Mouse (Mus musculus): ENCODE measurements at regions not wholly inside any gene's neighbourhood (a gene's known extent, or its start where the extent isn't known, plus 50 kb on each side); places are given as distances from the start of the nearest gene placed in this dataset.

DNA sequence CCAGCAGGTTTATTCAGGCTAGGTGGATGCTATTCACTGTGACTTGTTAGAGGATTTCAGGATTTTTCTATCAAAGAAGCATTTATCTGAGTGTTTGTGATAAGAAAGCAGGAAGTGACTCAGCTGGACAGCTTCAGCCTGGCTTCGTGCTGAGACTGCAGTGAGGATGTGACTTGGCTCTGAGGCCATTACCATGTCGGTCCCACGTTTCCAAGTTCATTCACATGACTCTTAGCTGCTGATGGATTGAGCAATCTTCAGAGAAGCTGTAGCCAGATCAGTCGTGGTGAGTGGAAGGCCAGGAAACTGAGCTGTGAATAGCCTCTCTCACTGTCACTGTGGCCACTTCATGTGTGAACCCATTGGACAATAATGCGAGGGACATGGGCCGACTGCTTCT, 177.9 kb downstream of the Gm21750 start:
- 79% methylated on average over 6 of the region's 6 CpGs for WGBS
- Histone ChIP-seq H3K27me3 (ENCODE audit: insufficient read depth, low read length) (no peaks in the 10 kb centered on the region), H3K4me1 (ENCODE audit: insufficient read depth) (no peaks in the 10 kb centered on the region), H3K9me3 (ENCODE audit: low read length) (no peaks in the 10 kb centered on the region), H3K4me3 (ENCODE audit: low read depth, low read length) (no peak overlapping the region), H3K27ac (ENCODE audit: low read depth, low read length) (no peak overlapping the region), H3K4me2 (ENCODE audit: low read depth) (no peak overlapping the region), H3K9ac (no peak overlapping the region), H3K36me3 (ENCODE audit: insufficient read depth) (no peaks in the 10 kb centered on the region)
- no peak for ATAC-seq
- TF ChIP-seq CTCF (IDR thresholded peaks at IDR 0.05; ENCODE audit: low read depth) = no peak
- no peak for DNase-seq

DNA sequence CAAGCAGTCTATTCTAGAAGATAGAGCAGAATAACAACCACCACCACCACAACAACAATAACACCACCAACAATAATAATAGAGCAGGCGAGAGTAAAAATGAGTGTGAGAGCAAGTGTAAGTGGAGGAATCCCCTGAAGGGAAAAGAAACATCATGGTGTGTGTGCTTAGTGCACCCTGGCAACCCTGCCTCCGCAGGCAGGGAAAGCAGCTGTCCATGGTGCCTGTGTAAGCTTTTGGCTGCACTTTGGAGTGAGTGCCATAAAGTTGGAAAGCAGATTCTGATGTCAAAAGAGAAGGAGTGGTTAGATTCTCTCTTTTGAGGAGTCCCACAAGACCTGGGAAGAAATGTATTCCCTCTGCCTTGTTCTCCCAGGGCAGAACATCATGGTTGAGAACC, 200.8 kb downstream of the Gm21750 start:
- H3K4me2 ChIP-seq (ENCODE audit: low read depth) = no peak overlapping the region
- no peak for DNase-seq
- H3K4me3 ChIP-seq (ENCODE audit: low read depth, low read length) = no peak overlapping the region
- no peaks in the 10 kb centered on the region for H3K27me3 ChIP-seq (ENCODE audit: insufficient read depth, low read length)
- 53% methylated on average over 2 of the region's 2 CpGs for WGBS
- ATAC-seq = no peak
- no peaks in the 10 kb centered on the region for H3K9me3 ChIP-seq (ENCODE audit: low read length)
- H3K4me1 ChIP-seq (ENCODE audit: insufficient read depth) = no peaks in the 10 kb centered on the region
- TF ChIP-seq CTCF (IDR thresholded peaks at IDR 0.05; ENCODE audit: low read depth) = no peak
- no peak overlapping the region for H3K9ac ChIP-seq
- H3K36me3 ChIP-seq (ENCODE audit: insufficient read depth) = no peaks in the 10 kb centered on the region
- H3K27ac ChIP-seq (ENCODE audit: low read depth, low read length) = no peak overlapping the region

DNA sequence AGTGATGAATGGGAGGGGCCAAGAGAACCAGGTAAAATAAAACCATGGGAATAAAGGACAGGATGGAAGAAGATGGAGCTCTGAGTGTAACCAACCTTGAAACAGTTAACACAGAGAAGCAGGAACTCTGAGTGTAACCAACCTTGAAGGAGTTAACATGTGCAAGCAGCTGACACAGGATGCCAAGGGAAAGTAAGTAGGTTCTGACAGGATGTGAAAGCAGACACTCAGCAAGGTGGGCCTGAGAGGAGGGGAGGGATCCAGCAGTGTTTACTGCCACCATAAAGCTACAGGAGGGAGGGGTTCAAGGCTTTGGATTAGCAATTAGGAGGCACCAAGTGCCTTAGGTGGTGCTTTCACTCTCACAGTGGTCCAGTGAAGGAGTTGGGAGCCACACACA, 213.3 kb downstream of the Gm21750 start:
- DNase-seq = no peak
- no peak overlapping the region for H3K27ac ChIP-seq (ENCODE audit: low read depth, low read length)
- no peak for ATAC-seq
- TF ChIP-seq CTCF (IDR thresholded peaks at IDR 0.05; ENCODE audit: low read depth) = no peak
- H3K9ac ChIP-seq = no peak overlapping the region
- no peaks in the 10 kb centered on the region for H3K9me3 ChIP-seq (ENCODE audit: low read length)
- no peaks in the 10 kb centered on the region for H3K36me3 ChIP-seq (ENCODE audit: insufficient read depth)
- no peaks in the 10 kb centered on the region for H3K27me3 ChIP-seq (ENCODE audit: insufficient read depth, low read length)
- H3K4me3 ChIP-seq (ENCODE audit: low read depth, low read length) = no peak overlapping the region
- H3K4me2 ChIP-seq (ENCODE audit: low read depth) = no peak overlapping the region
- no peaks in the 10 kb centered on the region for H3K4me1 ChIP-seq (ENCODE audit: insufficient read depth)

DNA sequence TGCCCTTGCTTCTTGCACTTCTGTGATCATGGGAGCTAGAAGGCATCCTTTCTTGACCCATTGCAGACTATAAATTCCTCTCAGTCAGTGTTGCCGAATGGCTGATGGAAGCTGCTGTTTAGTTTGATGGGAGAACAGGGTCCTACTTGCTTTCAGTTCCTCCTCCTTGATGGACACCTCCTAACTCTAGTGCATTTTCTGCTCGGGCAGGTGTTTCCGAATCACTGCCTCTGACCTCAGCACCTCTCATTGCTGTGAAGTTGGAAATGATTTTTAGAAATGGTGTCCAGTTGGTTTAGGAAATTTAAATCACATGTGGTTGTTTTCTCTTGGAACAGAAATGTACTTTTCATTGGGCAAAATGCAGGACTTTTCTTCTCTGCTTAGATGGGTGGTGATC, 214.9 kb downstream of the Gm21750 start:
- WGBS = 88% methylated on average over 3 of the region's 3 CpGs
- DNase-seq (no peak), ATAC-seq (no peak)
- H3K9ac ChIP-seq = no peak overlapping the region
- H3K9me3 ChIP-seq (ENCODE audit: low read length) = no peaks in the 10 kb centered on the region
- no peaks in the 10 kb centered on the region for H3K36me3 ChIP-seq (ENCODE audit: insufficient read depth)
- TF ChIP-seq CTCF (IDR thresholded peaks at IDR 0.05; ENCODE audit: low read depth) = no peak
- no peak overlapping the region for H3K27ac ChIP-seq (ENCODE audit: low read depth, low read length)
- no peaks in the 10 kb centered on the region for H3K4me1 ChIP-seq (ENCODE audit: insufficient read depth)
- no peaks in the 10 kb centered on the region for H3K27me3 ChIP-seq (ENCODE audit: insufficient read depth, low read length)
- H3K4me2 ChIP-seq (ENCODE audit: low read depth) = no peak overlapping the region
- H3K4me3 ChIP-seq (ENCODE audit: low read depth, low read length) = no peak overlapping the region

GRCm38 (mm10) chr14:73878267-73878666, 217.2 kb downstream of the Gm21750 start:
- DNase-seq = no peak
- Histone ChIP-seq H3K27ac (ENCODE audit: low read depth, low read length) (no peak overlapping the region), H3K36me3 (ENCODE audit: insufficient read depth) (no peaks in the 10 kb centered on the region), H3K9me3 (ENCODE audit: low read length) (no peaks in the 10 kb centered on the region), H3K4me1 (ENCODE audit: insufficient read depth) (no peaks in the 10 kb centered on the region), H3K4me2 (ENCODE audit: low read depth) (no peak overlapping the region), H3K9ac (no peak overlapping the region), H3K4me3 (ENCODE audit: low read depth, low read length) (no peak overlapping the region), H3K27me3 (ENCODE audit: insufficient read depth, low read length) (no peaks in the 10 kb centered on the region)
- no peak for ATAC-seq
- 98% methylated on average over 1 of the region's 1 CpGs for WGBS
- no peak for TF ChIP-seq CTCF (IDR thresholded peaks at IDR 0.05; ENCODE audit: low read depth)

- Histone ChIP-seq H3K36me3 (ENCODE audit: insufficient read depth) (no peaks in the 10 kb centered on the region), H3K4me1 (ENCODE audit: insufficient read depth) (no peaks in the 10 kb centered on the region), H3K4me2 (ENCODE audit: low read depth) (no peak overlapping the region), H3K4me3 (ENCODE audit: low read depth, low read length) (no peak overlapping the region), H3K9me3 (ENCODE audit: low read length) (no peaks in the 10 kb centered on the region), H3K27ac (ENCODE audit: low read depth, low read length) (no peak overlapping the region), H3K27me3 (ENCODE audit: insufficient read depth, low read length) (no peaks in the 10 kb centered on the region), H3K9ac (no peak overlapping the region)
- TF ChIP-seq CTCF (IDR thresholded peaks at IDR 0.05; ENCODE audit: low read depth) = no peak
- ATAC-seq (no peak), DNase-seq (no peak)
- WGBS = 72% methylated on average over 3 of the region's 3 CpGs
These were observed 217.9 kb downstream of the Gm21750 start for GRCm38 (mm10) chr14:73878866-73879419.

DNA sequence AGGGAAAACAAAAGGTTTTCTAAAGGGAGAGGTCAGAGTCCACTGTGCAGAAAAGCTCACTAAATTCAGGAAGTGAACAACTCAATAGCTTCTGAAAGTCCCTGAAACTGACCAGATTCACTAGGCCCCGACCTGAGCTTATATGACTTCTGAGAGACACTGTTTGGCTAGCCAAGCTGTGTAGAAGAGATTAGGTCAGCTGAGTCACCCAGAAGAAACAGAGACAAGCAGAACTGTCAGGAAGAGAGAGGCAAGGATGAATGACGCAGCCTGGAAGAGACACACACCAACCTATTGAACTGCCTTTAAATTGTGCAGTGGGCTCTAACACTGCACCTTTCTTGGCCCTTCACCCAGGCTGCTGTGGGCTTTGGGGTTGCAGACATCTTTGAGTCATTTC, 230.4 kb downstream of the Gm21750 start:
- ATAC-seq (no peak), DNase-seq (no peak)
- Histone ChIP-seq H3K4me1 (ENCODE audit: insufficient read depth) (no peaks in the 10 kb centered on the region), H3K9me3 (ENCODE audit: low read length) (no peaks in the 10 kb centered on the region), H3K4me3 (ENCODE audit: low read depth, low read length) (no peak overlapping the region), H3K4me2 (ENCODE audit: low read depth) (no peak overlapping the region), H3K36me3 (ENCODE audit: insufficient read depth) (no peaks in the 10 kb centered on the region), H3K27ac (ENCODE audit: low read depth, low read length) (no peak overlapping the region), H3K9ac (no peak overlapping the region), H3K27me3 (ENCODE audit: insufficient read depth, low read length) (no peaks in the 10 kb centered on the region)
- no peak for TF ChIP-seq CTCF (IDR thresholded peaks at IDR 0.05; ENCODE audit: low read depth)
- WGBS = 85% methylated on average over 2 of the region's 2 CpGs

DNA sequence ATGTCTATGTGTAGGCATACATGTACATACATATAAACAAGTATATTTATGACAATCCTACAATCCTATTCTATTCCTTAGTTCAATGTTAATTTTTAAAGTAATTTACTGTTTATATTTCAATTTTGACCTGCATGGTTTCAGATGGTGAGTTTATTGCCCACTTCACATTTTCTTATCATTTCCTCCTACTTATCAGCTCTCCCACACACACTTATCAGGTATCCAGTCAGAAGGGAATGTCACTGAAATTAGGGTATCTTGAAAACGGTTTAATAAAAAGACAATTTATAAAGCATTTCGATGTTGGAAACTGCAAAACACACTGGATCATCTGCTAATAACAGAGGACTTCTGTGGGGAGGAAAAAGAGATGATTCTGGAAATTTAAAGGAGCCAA, 233.8 kb downstream of the Gm21750 start:
- Histone ChIP-seq H3K36me3 (ENCODE audit: insufficient read depth) (no peaks in the 10 kb centered on the region), H3K9me3 (ENCODE audit: low read length) (no peaks in the 10 kb centered on the region), H3K4me3 (ENCODE audit: low read depth, low read length) (no peak overlapping the region), H3K4me2 (ENCODE audit: low read depth) (no peak overlapping the region), H3K4me1 (ENCODE audit: insufficient read depth) (no peaks in the 10 kb centered on the region), H3K27ac (ENCODE audit: low read depth, low read length) (no peak overlapping the region), H3K27me3 (ENCODE audit: insufficient read depth, low read length) (no peaks in the 10 kb centered on the region), H3K9ac (no peak overlapping the region)
- DNase-seq (no peak), ATAC-seq (no peak)
- no peak for TF ChIP-seq CTCF (IDR thresholded peaks at IDR 0.05; ENCODE audit: low read depth)
- 82% methylated on average over 2 of the region's 2 CpGs for WGBS

Data from forebrain, postnatal 0 days (tissue).